Mouse (Mus musculus): ENCODE measurements around the gene Naglu. TPM values are rescaled to one million over a fixed set of nuclear protein-coding genes. Genes with fewer than 3 reads are reported as not detected.

Gene Naglu
- polyA plus RNA-seq, 1 experiment: 30.7 TPM

DNA sequence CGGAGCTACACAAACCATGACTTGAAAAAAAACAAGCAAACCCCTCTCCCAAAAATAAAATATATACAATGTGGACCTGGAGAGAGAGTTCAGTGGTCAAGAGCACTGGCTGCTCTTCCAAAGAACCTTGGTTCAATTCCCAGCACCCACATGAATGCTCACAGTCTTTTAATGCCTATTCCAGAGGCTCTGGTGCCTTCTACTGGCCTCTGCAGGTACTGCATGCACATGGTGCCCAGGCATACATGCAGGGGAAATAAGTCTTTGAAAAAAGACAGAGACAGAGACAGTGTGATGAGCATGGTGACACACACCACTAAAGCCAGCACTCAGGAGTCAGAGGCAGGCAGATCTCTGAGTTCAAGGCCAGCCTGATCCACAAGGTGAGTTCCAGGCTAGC lies 15.8 kb upstream of the Naglu start:
- peaks cover 13% of the 10 kb centered on the region for H3K9me3 ChIP-seq
- peaks cover 100% of the 10 kb centered on the region for H3K36me3 ChIP-seq (replicated peaks; ENCODE audit: low read length)
- H3K4me3 ChIP-seq (replicated peaks): no peak overlapping the region
- no peaks in the 10 kb centered on the region for H3K27me3 ChIP-seq (replicated peaks)
- peaks cover 86% of the 10 kb centered on the region for H3K4me1 ChIP-seq
- no peak for TF ChIP-seq GATA1 (IDR thresholded peaks at IDR 0.05; ENCODE audit: borderline replicate concordance, low read length)
- TF ChIP-seq FLI1 (IDR thresholded peaks at IDR 0.05; ENCODE audit: low read length): no peak

- H3K4me3 ChIP-seq (replicated peaks): no peak overlapping the region
- H3K27me3 ChIP-seq (replicated peaks): no peaks in the 10 kb centered on the region
- peaks cover 100% of the 10 kb centered on the region for H3K36me3 ChIP-seq (replicated peaks; ENCODE audit: low read length)
- peaks cover 88% of the 10 kb centered on the region for H3K4me1 ChIP-seq
- peaks cover 13% of the 10 kb centered on the region for H3K9me3 ChIP-seq
- TF ChIP-seq FLI1 (IDR thresholded peaks at IDR 0.05; ENCODE audit: low read length): no peak
- no peak for TF ChIP-seq GATA1 (IDR thresholded peaks at IDR 0.05; ENCODE audit: borderline replicate concordance, low read length)
Observed at GRCm38 (mm10) chr11:101055418-101055817, 14.4 kb upstream of the Naglu start.

- Histone ChIP-seq H3K4me1 (peaks cover 91% of the 10 kb centered on the region), H3K36me3 (replicated peaks; ENCODE audit: low read length) (peaks cover 99% of the 10 kb centered on the region), H3K27me3 (replicated peaks) (no peaks in the 10 kb centered on the region), H3K4me3 (replicated peaks) (no peak overlapping the region), H3K9me3 (peaks cover 13% of the 10 kb centered on the region)
- TF ChIP-seq FLI1 (IDR thresholded peaks at IDR 0.05; ENCODE audit: low read length) (no peak), GATA1 (IDR thresholded peaks at IDR 0.05; ENCODE audit: borderline replicate concordance, low read length) (no peak)
Observed at GRCm38 (mm10) chr11:101056885-101057284, 12.9 kb upstream of the Naglu start.

DNA sequence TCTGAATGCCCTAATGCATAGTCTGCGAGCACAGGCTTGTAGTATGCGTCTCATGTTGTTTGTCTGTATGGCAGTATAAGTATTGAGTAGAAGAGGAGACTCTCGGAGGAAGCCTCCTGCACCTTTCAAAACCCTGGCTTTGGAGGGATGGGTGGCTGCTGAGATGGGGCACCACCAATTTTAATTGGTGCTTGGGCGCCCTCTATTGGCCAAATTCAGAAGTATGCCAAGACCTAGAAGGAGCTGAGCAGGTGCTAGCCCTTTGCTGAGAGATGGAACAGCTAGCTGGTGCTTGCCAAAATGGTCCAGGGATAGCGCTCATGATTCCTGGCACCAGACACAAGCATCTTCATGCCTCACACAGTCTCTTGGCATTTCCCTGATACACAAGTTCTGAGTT lies 12.0 kb upstream of the Naglu start:
- Histone ChIP-seq H3K9me3 (peaks cover 8% of the 10 kb centered on the region), H3K4me3 (replicated peaks) (no peak overlapping the region), H3K4me1 (peaks cover 94% of the 10 kb centered on the region), H3K36me3 (replicated peaks; ENCODE audit: low read length) (peaks cover 99% of the 10 kb centered on the region), H3K27me3 (replicated peaks) (no peaks in the 10 kb centered on the region)
- TF ChIP-seq GATA1 (IDR thresholded peaks at IDR 0.05; ENCODE audit: borderline replicate concordance, low read length) (no peak), FLI1 (IDR thresholded peaks at IDR 0.05; ENCODE audit: low read length) (no peak)

DNA sequence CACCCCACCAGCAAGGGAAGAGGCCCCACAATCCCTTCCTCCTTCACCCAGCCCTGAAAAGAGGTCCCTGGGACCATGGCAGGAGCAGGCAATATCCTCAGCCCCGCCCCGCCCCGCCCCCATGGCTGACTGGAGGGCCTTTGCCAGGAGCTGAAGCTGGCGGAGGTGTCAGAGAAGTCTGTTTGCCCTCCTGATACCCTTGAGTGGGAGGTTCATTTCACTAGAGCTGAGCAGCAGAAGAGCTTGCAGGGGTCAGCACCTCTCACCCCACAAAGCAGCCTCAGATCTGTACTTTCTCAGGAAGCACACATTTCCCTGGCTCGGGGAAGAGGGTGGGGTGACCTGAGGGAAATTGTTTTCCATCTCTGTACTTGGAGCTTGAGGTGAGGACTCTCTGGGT lies 11.1 kb upstream of the Naglu start:
- Histone ChIP-seq H3K4me1 (peaks cover 98% of the 10 kb centered on the region), H3K36me3 (replicated peaks; ENCODE audit: low read length) (peaks cover 97% of the 10 kb centered on the region), H3K4me3 (replicated peaks) (no peak overlapping the region), H3K9me3 (no peaks in the 10 kb centered on the region), H3K27me3 (replicated peaks) (no peaks in the 10 kb centered on the region)
- TF ChIP-seq FLI1 (IDR thresholded peaks at IDR 0.05; ENCODE audit: low read length): no peak
- TF ChIP-seq GATA1 (IDR thresholded peaks at IDR 0.05; ENCODE audit: borderline replicate concordance, low read length): no peak

- TF ChIP-seq GATA1 (IDR thresholded peaks at IDR 0.05; ENCODE audit: borderline replicate concordance, low read length): no peak
- no peak for TF ChIP-seq FLI1 (IDR thresholded peaks at IDR 0.05; ENCODE audit: low read length)
Observed at GRCm38 (mm10) chr11:101059473-101059872, 10.3 kb upstream of the Naglu start.

DNA sequence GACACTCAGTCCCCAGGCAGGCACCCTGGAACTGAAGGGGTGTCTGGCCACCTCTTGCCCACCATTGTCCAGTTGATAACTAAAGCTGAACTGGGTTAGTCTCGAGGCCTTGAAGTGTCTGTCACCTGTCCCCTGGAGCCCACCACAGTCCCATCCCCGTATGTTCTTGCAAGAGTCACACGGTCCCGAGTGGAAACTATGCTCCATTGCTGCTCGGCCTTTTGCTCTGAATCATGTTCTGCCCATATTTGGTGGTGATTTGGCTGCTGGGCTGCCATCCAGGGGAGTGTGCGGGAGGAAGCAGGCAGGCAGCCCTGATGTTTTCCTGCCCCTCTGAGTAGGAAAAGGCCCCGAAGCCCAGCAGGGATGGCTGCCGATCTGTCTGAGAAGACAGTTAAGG lies 9.7 kb upstream of the Naglu start:
- H3K4me1 ChIP-seq: peaks cover 100% of the 10 kb centered on the region
- peaks cover 93% of the 10 kb centered on the region for H3K36me3 ChIP-seq (replicated peaks; ENCODE audit: low read length)
- H3K4me3 ChIP-seq (replicated peaks): peak overlapping the region; percentile 50
- no peaks in the 10 kb centered on the region for H3K27me3 ChIP-seq (replicated peaks)
- no peaks in the 10 kb centered on the region for H3K9me3 ChIP-seq
- TF ChIP-seq GATA1 (IDR thresholded peaks at IDR 0.05; ENCODE audit: borderline replicate concordance, low read length): no peak
- TF ChIP-seq FLI1 (IDR thresholded peaks at IDR 0.05; ENCODE audit: low read length): no peak

More at GRCm38 (mm10) chr11:101059473-101059872, 10.3 kb upstream of the Naglu start:
- H3K9me3 ChIP-seq: no peaks in the 10 kb centered on the region
- peaks cover 95% of the 10 kb centered on the region for H3K36me3 ChIP-seq (replicated peaks; ENCODE audit: low read length)
- H3K27me3 ChIP-seq (replicated peaks): no peaks in the 10 kb centered on the region
- no peak overlapping the region for H3K4me3 ChIP-seq (replicated peaks)
- peaks cover 99% of the 10 kb centered on the region for H3K4me1 ChIP-seq

DNA sequence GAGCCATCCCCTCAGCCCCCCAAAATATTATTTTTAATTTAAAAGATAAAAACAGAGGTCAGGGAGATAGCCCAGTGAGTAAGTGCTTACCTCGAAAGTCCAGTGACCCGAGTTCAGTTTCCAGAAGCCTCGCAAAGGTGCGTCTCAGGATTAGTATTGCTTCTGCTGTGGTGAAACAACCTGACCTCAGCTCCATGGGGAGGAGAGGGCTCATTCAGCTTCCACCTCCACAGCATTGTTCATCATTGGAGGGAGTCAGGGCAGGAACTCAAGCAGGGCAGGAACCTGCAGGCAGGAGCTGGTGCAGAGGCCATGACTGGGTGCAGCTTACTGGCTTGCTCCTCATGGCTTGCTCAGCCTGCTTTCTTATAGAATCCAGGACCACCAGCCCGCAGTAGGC lies 8.8 kb upstream of the Naglu start:
- Histone ChIP-seq H3K4me3 (replicated peaks) (no peak overlapping the region), H3K9me3 (no peaks in the 10 kb centered on the region), H3K36me3 (replicated peaks; ENCODE audit: low read length) (peaks cover 88% of the 10 kb centered on the region), H3K27me3 (replicated peaks) (no peaks in the 10 kb centered on the region), H3K4me1 (peaks cover 100% of the 10 kb centered on the region)
- TF ChIP-seq FLI1 (IDR thresholded peaks at IDR 0.05; ENCODE audit: low read length): no peak

- TF ChIP-seq FLI1 (IDR thresholded peaks at IDR 0.05; ENCODE audit: low read length) (no peak), GATA1 (IDR thresholded peaks at IDR 0.05; ENCODE audit: borderline replicate concordance, low read length) (no peak)
- no peaks in the 10 kb centered on the region for H3K9me3 ChIP-seq
- H3K27me3 ChIP-seq (replicated peaks): no peaks in the 10 kb centered on the region
- peaks cover 100% of the 10 kb centered on the region for H3K4me1 ChIP-seq
- H3K36me3 ChIP-seq (replicated peaks; ENCODE audit: low read length): peaks cover 79% of the 10 kb centered on the region
- H3K4me3 ChIP-seq (replicated peaks): peak overlapping the region; percentile 70
Observed at GRCm38 (mm10) chr11:101062165-101062884, 7.5 kb upstream of the Naglu start.

DNA sequence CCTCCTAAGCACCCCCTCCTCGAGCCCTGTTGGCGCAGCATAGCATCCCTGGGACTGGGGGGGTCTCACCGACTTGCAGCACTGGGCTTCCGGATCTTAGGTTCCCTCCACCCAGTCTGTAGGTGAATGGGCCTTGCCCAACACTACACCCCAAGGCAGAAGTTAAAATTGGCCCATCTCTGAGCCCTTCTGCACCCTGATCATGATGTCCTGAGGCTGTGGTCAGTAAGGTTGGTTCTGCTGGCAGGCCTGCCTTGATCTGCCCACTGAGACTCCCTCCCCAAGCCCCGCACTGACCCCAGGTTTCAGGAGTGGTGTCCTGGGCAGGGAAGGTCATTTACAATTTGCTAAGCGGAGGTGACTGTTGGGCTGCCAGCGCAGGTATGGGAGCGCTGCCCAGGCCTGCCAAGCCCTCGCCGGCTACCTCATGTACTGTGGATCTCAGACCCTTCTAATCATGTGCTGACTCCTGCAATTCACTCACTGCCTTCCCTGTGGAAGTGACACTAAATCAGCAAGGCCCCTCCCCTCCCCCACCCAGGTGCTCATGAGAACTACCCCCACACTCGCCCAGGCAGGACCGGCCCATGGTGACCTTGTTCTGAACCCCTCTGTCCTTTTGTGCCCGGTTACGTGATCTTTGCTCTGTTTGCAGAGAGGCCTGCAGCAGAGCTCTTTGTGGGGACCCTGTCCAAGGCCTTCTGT lies 6.7 kb upstream of the Naglu start:
- TF ChIP-seq FLI1 (IDR thresholded peaks at IDR 0.05; ENCODE audit: low read length): no peak
- TF ChIP-seq GATA1 (IDR thresholded peaks at IDR 0.05; ENCODE audit: borderline replicate concordance, low read length): no peak
- H3K27me3 ChIP-seq (replicated peaks): no peaks in the 10 kb centered on the region
- peaks cover 100% of the 10 kb centered on the region for H3K4me1 ChIP-seq
- peak overlapping the region; percentile 87 for H3K4me3 ChIP-seq (replicated peaks)
- peaks cover 71% of the 10 kb centered on the region for H3K36me3 ChIP-seq (replicated peaks; ENCODE audit: low read length)
- H3K9me3 ChIP-seq: no peaks in the 10 kb centered on the region
